Mouse (Mus musculus): Measurements from ENCODE around the gene 3100002H09Rik. TPM values are rescaled to one million over a fixed set of nuclear protein-coding genes. Genes with fewer than 3 reads are reported as not detected.

3100002H09Rik gene
- total and polyA plus RNA-seq, 2 experiments, result not detected

GRCm38 (mm10) chr4:124639715-124640114 is 29.1 kb upstream of the 3100002H09Rik start:
- WGBS, result 38% methylated on average over 12 of the region's 12 CpGs
- H3K4me3 ChIP-seq (ENCODE audit: insufficient read depth, low read depth, low read length), result no peak overlapping the region
- H3K36me3 ChIP-seq (ENCODE audit: control insufficient read depth, insufficient read depth, low read length), result no peaks in the 10 kb centered on the region
- no peak overlapping the region for H3K27ac ChIP-seq (replicated peaks; ENCODE audit: insufficient read depth, low read depth, low read length)
- 0 out of 2 replicates have a peak, but pooled peaks cover 2% of the 10 kb centered on the region for H3K27me3 ChIP-seq (ENCODE audit: control insufficient read depth, insufficient read depth, low read length)
- DNase-seq (ENCODE audit: extremely low read depth, low read depth, low spot score), result no peak
- H3K9ac ChIP-seq (ENCODE audit: low read depth, low read length), result no peak overlapping the region
- no peaks in the 10 kb centered on the region for H3K79me2 ChIP-seq (ENCODE audit: control insufficient read depth, insufficient read depth, low read length)
- no peaks in the 10 kb centered on the region for H3K4me1 ChIP-seq (ENCODE audit: control insufficient read depth, insufficient read depth, low read length)
- TF ChIP-seq CTCF (IDR thresholded peaks at IDR 0.05; ENCODE audit: low read depth, low read length) (no peak), POLR2A (IDR thresholded peaks at IDR 0.05; ENCODE audit: extremely low read depth, insufficient read depth, low read length) (no peak)

- no peaks in the 10 kb centered on the region for H3K36me3 ChIP-seq (ENCODE audit: control insufficient read depth, insufficient read depth, low read length)
- H3K79me2 ChIP-seq (ENCODE audit: control insufficient read depth, insufficient read depth, low read length), result no peaks in the 10 kb centered on the region
- H3K27ac ChIP-seq (replicated peaks; ENCODE audit: insufficient read depth, low read depth, low read length), result no peak overlapping the region
- H3K4me1 ChIP-seq (ENCODE audit: control insufficient read depth, insufficient read depth, low read length), result no peaks in the 10 kb centered on the region
- H3K9ac ChIP-seq (ENCODE audit: low read depth, low read length), result no peak overlapping the region
- TF ChIP-seq POLR2A (IDR thresholded peaks at IDR 0.05; ENCODE audit: extremely low read depth, insufficient read depth, low read length) (no peak), CTCF (IDR thresholded peaks at IDR 0.05; ENCODE audit: low read depth, low read length) (no peak)
- no peak for DNase-seq (ENCODE audit: extremely low read depth, low read depth, low spot score)
- no peaks in the 10 kb centered on the region for H3K27me3 ChIP-seq (ENCODE audit: control insufficient read depth, insufficient read depth, low read length)
- WGBS, result 2% methylated on average over 9 of the region's 9 CpGs
- H3K4me3 ChIP-seq (ENCODE audit: insufficient read depth, low read depth, low read length), result no peak overlapping the region
Measured at GRCm38 (mm10) chr4:124633281-124633680, 22.7 kb upstream of the 3100002H09Rik start.

- no peaks in the 10 kb centered on the region for H3K79me2 ChIP-seq (ENCODE audit: control insufficient read depth, insufficient read depth, low read length)
- no peak overlapping the region for H3K4me3 ChIP-seq (ENCODE audit: insufficient read depth, low read depth, low read length)
- H3K36me3 ChIP-seq (ENCODE audit: control insufficient read depth, insufficient read depth, low read length), result no peaks in the 10 kb centered on the region
- H3K9ac ChIP-seq (ENCODE audit: low read depth, low read length), result no peak overlapping the region
- 62% methylated on average over 10 of the region's 10 CpGs for WGBS
- no peak for TF ChIP-seq POLR2A (IDR thresholded peaks at IDR 0.05; ENCODE audit: extremely low read depth, insufficient read depth, low read length)
- no peak for TF ChIP-seq CTCF (IDR thresholded peaks at IDR 0.05; ENCODE audit: low read depth, low read length)
- no peaks in the 10 kb centered on the region for H3K27me3 ChIP-seq (ENCODE audit: control insufficient read depth, insufficient read depth, low read length)
- DNase-seq (ENCODE audit: extremely low read depth, low read depth, low spot score), result no peak
- no peaks in the 10 kb centered on the region for H3K4me1 ChIP-seq (ENCODE audit: control insufficient read depth, insufficient read depth, low read length)
- H3K27ac ChIP-seq (replicated peaks; ENCODE audit: insufficient read depth, low read depth, low read length), result no peak overlapping the region
Measured at GRCm38 (mm10) chr4:124632856-124633255, 22.3 kb upstream of the 3100002H09Rik start.

GRCm38 (mm10) chr4:124631456-124631855 is 20.9 kb upstream of the 3100002H09Rik start:
- Histone ChIP-seq H3K27ac (replicated peaks; ENCODE audit: insufficient read depth, low read depth, low read length) (no peak overlapping the region), H3K4me1 (ENCODE audit: control insufficient read depth, insufficient read depth, low read length) (no peaks in the 10 kb centered on the region), H3K36me3 (ENCODE audit: control insufficient read depth, insufficient read depth, low read length) (no peaks in the 10 kb centered on the region), H3K27me3 (ENCODE audit: control insufficient read depth, insufficient read depth, low read length) (no peaks in the 10 kb centered on the region), H3K4me3 (ENCODE audit: insufficient read depth, low read depth, low read length) (no peak overlapping the region), H3K9ac (ENCODE audit: low read depth, low read length) (no peak overlapping the region), H3K79me2 (ENCODE audit: control insufficient read depth, insufficient read depth, low read length) (no peaks in the 10 kb centered on the region)
- TF ChIP-seq CTCF (IDR thresholded peaks at IDR 0.05; ENCODE audit: low read depth, low read length) (no peak), POLR2A (IDR thresholded peaks at IDR 0.05; ENCODE audit: extremely low read depth, insufficient read depth, low read length) (no peak)
- DNase-seq (ENCODE audit: extremely low read depth, low read depth, low spot score), result no peak
- 54% methylated on average over 4 of the region's 4 CpGs for WGBS

GRCm38 (mm10) chr4:124626836-124627235 is 16.2 kb upstream of the 3100002H09Rik start:
- TF ChIP-seq CTCF (IDR thresholded peaks at IDR 0.05; ENCODE audit: low read depth, low read length), result no peak
- no peak for TF ChIP-seq POLR2A (IDR thresholded peaks at IDR 0.05; ENCODE audit: extremely low read depth, insufficient read depth, low read length)
- no peak overlapping the region for H3K27ac ChIP-seq (replicated peaks; ENCODE audit: insufficient read depth, low read depth, low read length)
- no peak overlapping the region for H3K4me3 ChIP-seq (ENCODE audit: insufficient read depth, low read depth, low read length)
- no peak overlapping the region for H3K9ac ChIP-seq (ENCODE audit: low read depth, low read length)
- no peaks in the 10 kb centered on the region for H3K27me3 ChIP-seq (ENCODE audit: control insufficient read depth, insufficient read depth, low read length)
- WGBS, result 89% methylated on average over 1 of the region's 1 CpGs
- H3K36me3 ChIP-seq (ENCODE audit: control insufficient read depth, insufficient read depth, low read length), result no peaks in the 10 kb centered on the region
- DNase-seq (ENCODE audit: extremely low read depth, low read depth, low spot score), result peak; percentile 43
- no peaks in the 10 kb centered on the region for H3K4me1 ChIP-seq (ENCODE audit: control insufficient read depth, insufficient read depth, low read length)
- H3K79me2 ChIP-seq (ENCODE audit: control insufficient read depth, insufficient read depth, low read length), result no peaks in the 10 kb centered on the region

- 47% methylated on average over 7 of the region's 7 CpGs for WGBS
- no peak for DNase-seq (ENCODE audit: extremely low read depth, low read depth, low spot score)
- Histone ChIP-seq H3K4me1 (ENCODE audit: control insufficient read depth, insufficient read depth, low read length) (no peaks in the 10 kb centered on the region), H3K36me3 (ENCODE audit: control insufficient read depth, insufficient read depth, low read length) (no peaks in the 10 kb centered on the region), H3K79me2 (ENCODE audit: control insufficient read depth, insufficient read depth, low read length) (no peaks in the 10 kb centered on the region), H3K27ac (replicated peaks; ENCODE audit: insufficient read depth, low read depth, low read length) (no peak overlapping the region), H3K27me3 (ENCODE audit: control insufficient read depth, insufficient read depth, low read length) (no peaks in the 10 kb centered on the region), H3K9ac (ENCODE audit: low read depth, low read length) (no peak overlapping the region), H3K4me3 (ENCODE audit: insufficient read depth, low read depth, low read length) (no peak overlapping the region)
- TF ChIP-seq POLR2A (IDR thresholded peaks at IDR 0.05; ENCODE audit: extremely low read depth, insufficient read depth, low read length) (no peak), CTCF (IDR thresholded peaks at IDR 0.05; ENCODE audit: low read depth, low read length) (no peak)
Measured at GRCm38 (mm10) chr4:124624111-124624581, 13.5 kb upstream of the 3100002H09Rik start.
